Mouse (Mus musculus): Measurements from ENCODE around the gene Gm20695. TPM values are rescaled to one million over a fixed set of nuclear protein-coding genes. Genes with fewer than 3 reads are reported as not detected.
"Not testable (repeated sequence)": the region's sequence is repeated elsewhere in the genome, so short reads cannot be mapped to it uniquely, and the experiment has no call there.

Gm20695 gene
- polyA plus RNA-seq (2015; fragmentation: Nextera tagmentation; extraction: Ambion mirVana): 1.5 and 1.8 TPM in 2 replicates

- H3K27ac ChIP-seq (replicated peaks): peak within 1 kb of the TSS; percentile 96
- ATAC-seq (ENCODE audit: extremely low read depth, insufficient number of reproducible peaks, low FRiP score, low TSS enrichment): peak; percentile 98
- H3K36me3 ChIP-seq: peaks cover 12% of the 10 kb centered on the region
- H3K4me1 ChIP-seq: peaks cover 25% of the 10 kb centered on the region
- H3K27me3 ChIP-seq (replicated peaks): no peaks in the 10 kb centered on the region
- peak within 1 kb of the TSS; percentile 95 for H3K9ac ChIP-seq
- under 1% methylated on average over 88 of the region's 88 CpGs for WGBS
- H3K4me3 ChIP-seq: peak within 1 kb of the TSS; percentile 98
- no peaks in the 10 kb centered on the region for H3K9me3 ChIP-seq
- H3K4me2 ChIP-seq: peak within 1 kb of the TSS; percentile 85
These were observed at the start of gene Gm20695, which contains the start of gene Zfp597 for GRCm38 (mm10) chr16:3884201-3885064. Gm20695 (plus strand) TSS chr16:3884648. Zfp597 (minus strand) TSS chr16:3884561.

- H3K9me3 ChIP-seq: no peaks in the 10 kb centered on the region
- WGBS: 62% methylated on average over 2 of the region's 2 CpGs
These were observed 49.0 kb upstream of the Gm20695 start for GRCm38 (mm10) chr16:3835461-3835860.

GRCm38 (mm10) chr16:3839157-3839885 lies 45.1 kb upstream of the Gm20695 start:
- Histone ChIP-seq H3K9ac (no peak overlapping the region), H3K4me1 (no peaks in the 10 kb centered on the region), H3K27me3 (replicated peaks) (peaks cover 7% of the 10 kb centered on the region; the same call in 1 of the 2 replicates), H3K36me3 (no peaks in the 10 kb centered on the region), H3K4me2 (no peak overlapping the region), H3K4me3 (no peak overlapping the region), H3K27ac (replicated peaks) (no peak overlapping the region), H3K9me3 (no peaks in the 10 kb centered on the region)
- ATAC-seq (ENCODE audit: extremely low read depth, insufficient number of reproducible peaks, low FRiP score, low TSS enrichment): no peak
- 44% methylated on average over 17 of the region's 17 CpGs for WGBS

More at GRCm38 (mm10) chr16:3835461-3835860, 49.0 kb upstream of the Gm20695 start:
- no peak for ATAC-seq (ENCODE audit: extremely low read depth, insufficient number of reproducible peaks, low FRiP score, low TSS enrichment)
- no peaks in the 10 kb centered on the region for H3K4me1 ChIP-seq
- no peak overlapping the region for H3K27ac ChIP-seq (replicated peaks)
- H3K27me3 ChIP-seq (replicated peaks): peaks cover 7% of the 10 kb centered on the region; the same call in 1 of the 2 replicates
- no peak overlapping the region for H3K9ac ChIP-seq
- H3K4me2 ChIP-seq: no peak overlapping the region
- H3K36me3 ChIP-seq: no peaks in the 10 kb centered on the region
- no peak overlapping the region for H3K4me3 ChIP-seq

GRCm38 (mm10) chr16:3842989-3843388 lies 41.5 kb upstream of the Gm20695 start:
- no peak for ATAC-seq (ENCODE audit: extremely low read depth, insufficient number of reproducible peaks, low FRiP score, low TSS enrichment)
- Histone ChIP-seq H3K36me3 (no peaks in the 10 kb centered on the region), H3K9ac (no peak overlapping the region), H3K27ac (replicated peaks) (no peak overlapping the region), H3K4me3 (no peak overlapping the region), H3K9me3 (no peaks in the 10 kb centered on the region), H3K27me3 (replicated peaks) (peaks cover 7% of the 10 kb centered on the region; the same call in 1 of the 2 replicates), H3K4me1 (peaks cover 9% of the 10 kb centered on the region), H3K4me2 (no peak overlapping the region)
- 35% methylated on average over 4 of the region's 4 CpGs for WGBS

GRCm38 (mm10) chr16:3843796-3844195 lies 40.7 kb upstream of the Gm20695 start:
- Histone ChIP-seq H3K4me3 (no peak overlapping the region), H3K4me1 (peaks cover 11% of the 10 kb centered on the region), H3K36me3 (no peaks in the 10 kb centered on the region), H3K27me3 (replicated peaks) (peaks cover 6% of the 10 kb centered on the region; the same call in 1 of the 2 replicates), H3K4me2 (no peak overlapping the region), H3K9me3 (no peaks in the 10 kb centered on the region), H3K27ac (replicated peaks) (no peak overlapping the region), H3K9ac (no peak overlapping the region)
- 55% methylated on average over 1 of the region's 1 CpGs for WGBS
- no peak for ATAC-seq (ENCODE audit: extremely low read depth, insufficient number of reproducible peaks, low FRiP score, low TSS enrichment)

GRCm38 (mm10) chr16:3846711-3847518 lies 37.5 kb upstream of the Gm20695 start, which contains the start of gene Zfp174:
Zfp174 (plus strand) TSS chr16:3847268.
- H3K4me1 ChIP-seq: peaks cover 11% of the 10 kb centered on the region
- 3% methylated on average over 38 of the region's 38 CpGs for WGBS
- peak within 1 kb of the TSS; percentile 79 for H3K4me2 ChIP-seq
- no peaks in the 10 kb centered on the region for H3K27me3 ChIP-seq (replicated peaks)
- peak within 1 kb of the TSS; percentile 82 for H3K9ac ChIP-seq
- H3K9me3 ChIP-seq: no peaks in the 10 kb centered on the region
- H3K27ac ChIP-seq (replicated peaks): no peak within 1 kb of the TSS
- H3K4me3 ChIP-seq: peak within 1 kb of the TSS; percentile 68
- H3K36me3 ChIP-seq: no peaks in the 10 kb centered on the region
- ATAC-seq (ENCODE audit: extremely low read depth, insufficient number of reproducible peaks, low FRiP score, low TSS enrichment): peak; percentile 100

GRCm38 (mm10) chr16:3847871-3848270 lies 36.6 kb upstream of the Gm20695 start:
- Histone ChIP-seq H3K9me3 (no peaks in the 10 kb centered on the region), H3K4me2 (peak overlapping the region; percentile 79), H3K36me3 (no peaks in the 10 kb centered on the region), H3K4me1 (peaks cover 11% of the 10 kb centered on the region), H3K27me3 (replicated peaks) (no peaks in the 10 kb centered on the region), H3K9ac (peak overlapping the region; percentile 82), H3K27ac (replicated peaks) (no peak overlapping the region), H3K4me3 (peak overlapping the region; percentile 68)
- no peak for ATAC-seq (ENCODE audit: extremely low read depth, insufficient number of reproducible peaks, low FRiP score, low TSS enrichment)
- 44% methylated on average over 4 of the region's 4 CpGs for WGBS

GRCm38 (mm10) chr16:3848416-3848815 lies 36.0 kb upstream of the Gm20695 start:
- Histone ChIP-seq H3K4me2 (no peak overlapping the region), H3K27me3 (replicated peaks) (no peaks in the 10 kb centered on the region)
- WGBS: 70% methylated on average over 3 of the region's 3 CpGs

GRCm38 (mm10) chr16:3851301-3851700 lies 33.1 kb upstream of the Gm20695 start:
- not testable (repeated sequence) for H3K4me2 ChIP-seq; H3K9ac ChIP-seq; ATAC-seq (ENCODE audit: extremely low read depth, insufficient number of reproducible peaks, low FRiP score, low TSS enrichment); H3K27me3 ChIP-seq (replicated peaks); H3K27ac ChIP-seq (replicated peaks); H3K9me3 ChIP-seq; H3K4me3 ChIP-seq; H3K36me3 ChIP-seq
- H3K4me1 ChIP-seq: peaks cover 11% of the 10 kb centered on the region
- WGBS: 88% methylated on average over 13 of the region's 13 CpGs

More at GRCm38 (mm10) chr16:3848416-3848815, 36.0 kb upstream of the Gm20695 start:
- Histone ChIP-seq H3K4me3 (no peak overlapping the region), H3K4me1 (peaks cover 11% of the 10 kb centered on the region), H3K36me3 (no peaks in the 10 kb centered on the region), H3K27ac (replicated peaks) (no peak overlapping the region), H3K9me3 (no peaks in the 10 kb centered on the region), H3K9ac (no peak overlapping the region)
- no peak for ATAC-seq (ENCODE audit: extremely low read depth, insufficient number of reproducible peaks, low FRiP score, low TSS enrichment)

- H3K4me1 ChIP-seq: peaks cover 6% of the 10 kb centered on the region
- no peaks in the 10 kb centered on the region for H3K9me3 ChIP-seq
- no peak overlapping the region for H3K27ac ChIP-seq (replicated peaks)
- no peak overlapping the region for H3K4me2 ChIP-seq
- no peak overlapping the region for H3K4me3 ChIP-seq
- WGBS: 34% methylated on average over 12 of the region's 12 CpGs
- H3K36me3 ChIP-seq: no peaks in the 10 kb centered on the region
- no peaks in the 10 kb centered on the region for H3K27me3 ChIP-seq (replicated peaks)
- no peak for ATAC-seq (ENCODE audit: extremely low read depth, insufficient number of reproducible peaks, low FRiP score, low TSS enrichment)
- no peak overlapping the region; the same call in 1 of the 2 replicates for H3K9ac ChIP-seq
These were observed 31.9 kb upstream of the Gm20695 start for GRCm38 (mm10) chr16:3852586-3852985.
